Mouse (Mus musculus) myocyte (in vitro differentiated cells): ENCODE results near the gene Fgf4.

Source experiments
- MAX ChIP-seq: IDR thresholded peaks from one replicate; pipeline ENCODE4 v1.6.1; 2011; ENCODE audit warnings: low read depth, mild to moderate bottlenecking, control low read depth
- POLR2A ChIP-seq: IDR thresholded peaks from one replicate; pipeline ENCODE4 v1.6.1; 2011; ENCODE audit warnings: low read depth, mild to moderate bottlenecking, control low read depth, moderate library complexity; ENCODE audit not compliant: insufficient read length

GRCm38 (mm10) chr7:144811521-144811920 is 35.6 kb upstream of the Fgf4 start:
- TF ChIP-seq POLR2A (no peak), MAX (no peak)
